Mouse (Mus musculus) embryonic fibroblast, embryonic 13.5 days (primary cell): ENCODE results near the gene Hmga1.

Experiments
- CTCF ChIP-seq: IDR thresholded peaks from 2 replicates; pipeline ENCODE4 v1.5.1; 2011; ENCODE audit warnings: mild to moderate bottlenecking, control low read depth, low read length, moderate library complexity, borderline replicate concordance; ENCODE audit not compliant: insufficient read depth
- POLR2A ChIP-seq: IDR thresholded peaks from 2 replicates; pipeline ENCODE4 v1.6.1; 2011; ENCODE audit warnings: low read depth, mild to moderate bottlenecking, control low read depth, low read length, moderate library complexity

- TF ChIP-seq CTCF (no peak), POLR2A (no peak)
Observed at GRCm38 (mm10) chr17:27507591-27507945, 48.7 kb upstream of the Hmga1 start.
